Comparison of ENCODE assay signal across 23 mouse cellular contexts in genomic region chr4:132490273-132491010, GRCm38 (mm10). TPM values are rescaled to one million over a fixed set of nuclear protein-coding genes. Genes with fewer than 3 reads are reported as not detected.
DNase-seq lines count a peak whose midpoint lies in the region; ATAC-seq and TF ChIP-seq lines count a peak whose summit lies in the region.
"Had no signal": no experiment of that assay in that cellular context is flagged by ENCODE, and none has a peak within 500 bp of the region (broad histone marks: within the 10 kb centered on the region; RNA-seq: fewer than 3 reads in every experiment).

No protein-coding gene starts in this region.

- peaks cover 39 to 48% of the 10 kb centered on the region in 2 experiments for H3K36me3 ChIP-seq in CH12.LX (replicated peaks in 1 of 2; ENCODE audit: control insufficient read depth in 1 of 2, insufficient read depth in 1 of 2, low read length in 1 of 2)
- H3K36me3 ChIP-seq in embryonic facial prominence, embryonic 10.5 days (replicated peaks), result peaks cover 35% of the 10 kb centered on the region
- 0 out of 2 replicates have a peak, but pooled peaks cover 2% of the 10 kb centered on the region for H3K36me3 ChIP-seq in heart, embryonic 11.5 days (ENCODE audit: control insufficient read depth, insufficient read depth, low read length)
- peaks cover 2% of the 10 kb centered on the region; the same call in 1 of the 2 replicates for H3K36me3 ChIP-seq in liver, embryonic 11.5 days (ENCODE audit: control insufficient read depth, insufficient read depth, low read length)

- dilution Hi-C loops in CH12.LX (cut with MboI; ENCODE audit: extremely low pct_ligation_motif_present, extremely low pct_unique_long_range_greater_than_20kb, low sequenced_read_pairs), result no loop called here

- H3K4me3 ChIP-seq in CH12.LX (replicated peaks in 1 of 3; ENCODE audit: low read depth in 2 of 3, low read length in 2 of 3, poor library complexity in 1 of 3), result no peak overlapping the region
- no peak overlapping the region for H3K4me3 ChIP-seq in brown adipose tissue, adult 24 weeks (ENCODE audit: insufficient read depth, low read depth, low read length)
- H3K4me3 ChIP-seq in embryonic facial prominence, embryonic 10.5 days, result no peak overlapping the region
- H3K4me3 ChIP-seq in heart, embryonic 11.5 days (ENCODE audit: low read depth, low read length), result no peak overlapping the region
- no peak overlapping the region for H3K4me3 ChIP-seq in liver, embryonic 11.5 days (ENCODE audit: low read depth, low read length)
- H3K4me3 ChIP-seq: forebrain, embryonic 13.5 days; gastrocnemius, adult 2 months; hindbrain, embryonic 13.5 days had no signal

- no peak overlapping the region for H3K27ac ChIP-seq in CH12.LX (ENCODE audit: insufficient read depth, low read depth)
- H3K27ac ChIP-seq in brown adipose tissue, adult 24 weeks (replicated peaks; ENCODE audit: low read depth, low read length), result peak overlapping the region; percentile 91
- no peak overlapping the region for H3K27ac ChIP-seq in embryonic facial prominence, embryonic 10.5 days (replicated peaks)
- no peak overlapping the region for H3K27ac ChIP-seq in heart, embryonic 11.5 days (ENCODE audit: low read depth, low read length)
- no peak overlapping the region for H3K27ac ChIP-seq in liver, embryonic 11.5 days (ENCODE audit: low read depth, low read length)
- H3K27ac ChIP-seq: forebrain, embryonic 13.5 days; gastrocnemius, adult 2 months; hindbrain, embryonic 13.5 days; hindbrain, postnatal 0 days had no signal

- in situ Hi-C loops in CH12.LX (cut with MboI; ENCODE audit: low pct_ligation_motif_present, low pct_unique_long_range_greater_than_20kb, low sequenced_read_pairs), result no loop called here

- 92% methylated on average over 15 of the region's 15 CpGs for WGBS in embryonic facial prominence, embryonic 10.5 days
- WGBS in heart, embryonic 11.5 days (ENCODE audit: insufficient replicate concordance), result 82% methylated on average over 15 of the region's 15 CpGs
- WGBS in liver, embryonic 11.5 days, result 78% methylated on average over 15 of the region's 15 CpGs

- no peak overlapping the region for H3K9ac ChIP-seq in CH12.LX (ENCODE audit: insufficient read depth, low read depth)
- H3K9ac ChIP-seq in heart, embryonic 11.5 days (ENCODE audit: low read depth, low read length), result no peak overlapping the region
- H3K9ac ChIP-seq in liver, embryonic 11.5 days (ENCODE audit: low read depth, low read length), result no peak overlapping the region
- H3K9ac ChIP-seq: forebrain, embryonic 13.5 days; forebrain, postnatal 0 days; hindbrain, embryonic 13.5 days had no signal

- TF ChIP-seq POLR2A in CH12.LX (IDR thresholded peaks at IDR 0.05; ENCODE audit: low read depth, low read length), result 0 out of 2 replicates have a peak, but pooled peaks have one; percentile 2

- ATAC-seq in megakaryocyte progenitor cell, adult 5-6 weeks (replicated peaks; ENCODE audit: poor library complexity), result peak; percentile 45
- ATAC-seq in heart, embryonic 11.5 days (replicated peaks; ENCODE audit: insufficient number of reproducible peaks, low FRiP score, low TSS enrichment), result no peak
- no peak for ATAC-seq in liver, embryonic 11.5 days (replicated peaks; ENCODE audit: low FRiP score)
- ATAC-seq: CD4-positive, CD25-positive, alpha-beta regulatory T cell, adult 4 months; forebrain, embryonic 13.5 days; forebrain, postnatal 0 days; hindbrain, postnatal 0 days had no signal

- H3K9me3 ChIP-seq in CH12.LX (replicated peaks; ENCODE audit: low read length), result no peaks in the 10 kb centered on the region
- H3K9me3 ChIP-seq in embryonic facial prominence, embryonic 10.5 days, result no peaks in the 10 kb centered on the region
- H3K9me3 ChIP-seq in heart, embryonic 11.5 days (replicated peaks; ENCODE audit: control insufficient read depth, low read length), result no peaks in the 10 kb centered on the region
- H3K9me3 ChIP-seq in liver, embryonic 11.5 days (ENCODE audit: control insufficient read depth, low read length), result no peaks in the 10 kb centered on the region
- H3K9me3 ChIP-seq: forebrain, embryonic 13.5 days; hindbrain, embryonic 13.5 days had no signal

- no peaks in the 10 kb centered on the region for H3K79me2 ChIP-seq in CH12.LX (replicated peaks; ENCODE audit: control insufficient read depth, extremely low read depth, insufficient read depth, poor library complexity, severe bottlenecking)

- no peak for TF ChIP-seq EP300 in CH12.LX (IDR thresholded peaks at IDR 0.05; ENCODE audit: low read length)

- H3K27me3 ChIP-seq in CH12.LX (replicated peaks), result no peaks in the 10 kb centered on the region
- no peaks in the 10 kb centered on the region for H3K27me3 ChIP-seq in embryonic facial prominence, embryonic 10.5 days (replicated peaks; ENCODE audit: low read depth, poor library complexity, severe bottlenecking)
- H3K27me3 ChIP-seq in heart, embryonic 11.5 days (ENCODE audit: control insufficient read depth, insufficient read depth, low read length), result no peaks in the 10 kb centered on the region
- no peaks in the 10 kb centered on the region for H3K27me3 ChIP-seq in liver, embryonic 11.5 days (replicated peaks; ENCODE audit: control insufficient read depth, insufficient read depth, low read length)
- H3K27me3 ChIP-seq: forebrain, embryonic 13.5 days; hindbrain, embryonic 13.5 days had no signal

- no peak for TF ChIP-seq CTCF in CH12.LX (conservative IDR thresholded peaks at IDR 0.05 in 1 of 2, IDR thresholded peaks at IDR 0.05 in 1 of 2; ENCODE audit: low read depth in 2 of 2, low read length in 2 of 2)

- peak; percentile 95 for DNase-seq in 416B (ENCODE audit: low read depth)
- DNase-seq in CH12.LX (ENCODE audit: extremely low read depth), result no peak
- no peak for DNase-seq in embryonic facial prominence, embryonic 10.5 days (ENCODE audit: low spot score)
- DNase-seq in liver, embryonic 11.5 days (ENCODE audit: low spot score), result no peak
- DNase-seq: adrenal gland, adult 2 months; adrenal gland, postnatal 25 days; B cell, adult 2 months; cerebellum, adult 11 months; cerebellum, adult 8-10 months; cerebellum, postnatal 25 days; forebrain, postnatal 0 days; gastrocnemius, adult 2 months; gastrocnemius, postnatal 25 days; heart, adult 11 months; heart, postnatal 10 days; heart, postnatal 4 days had no signal

- no peak overlapping the region for H3K4me2 ChIP-seq in CH12.LX (ENCODE audit: insufficient read depth, low read depth, poor library complexity, severe bottlenecking)
- no peak overlapping the region for H3K4me2 ChIP-seq in heart, embryonic 11.5 days
- no peak overlapping the region for H3K4me2 ChIP-seq in liver, embryonic 11.5 days
- H3K4me2 ChIP-seq: forebrain, embryonic 13.5 days; hindbrain, embryonic 13.5 days had no signal

- TF ChIP-seq RAD21 in CH12.LX (IDR thresholded peaks at IDR 0.05; ENCODE audit: low read depth, low read length), result no peak

- peaks cover 0 to 13% of the 10 kb centered on the region in 2 experiments; a peak in 2 of 4 replicates for H3K4me1 ChIP-seq in CH12.LX (ENCODE audit: control insufficient read depth in 1 of 2, insufficient read depth in 2 of 2)
- H3K4me1 ChIP-seq in brown adipose tissue, adult 24 weeks (ENCODE audit: control insufficient read depth, insufficient read depth, insufficient read length, low read length), result peaks cover 14% of the 10 kb centered on the region
- peaks cover 13% of the 10 kb centered on the region for H3K4me1 ChIP-seq in embryonic facial prominence, embryonic 10.5 days
- no peaks in the 10 kb centered on the region for H3K4me1 ChIP-seq in heart, embryonic 11.5 days (ENCODE audit: control insufficient read depth, insufficient read depth, low read length)
- H3K4me1 ChIP-seq in liver, embryonic 11.5 days (replicated peaks; ENCODE audit: control insufficient read depth, insufficient read depth, low read length), result peaks cover 3% of the 10 kb centered on the region; the same call in 1 of the 2 replicates

RNA-seq across cellular contexts. Expression of gene Sesn2, which starts 19.9 kb away (rescaled TPM):
- total RNA-seq in CH12.LX (2012; rRNA removed), result 44.3 and 68.1 TPM in 2 replicates
- 35.4 and 35.6 TPM in 2 replicates for total RNA-seq in CH12.LX (2014; rRNA removed)
- polyA plus RNA-seq in CH12.LX (2012; ENCODE audit: insufficient read length, low read depth), result 31.5 and 40.1 TPM in 2 replicates
- polyA plus RNA-seq in brown adipose tissue, adult 24 weeks (2012; ENCODE audit: insufficient read depth, insufficient read length, missing spikeins), result 10.1 and 14.5 TPM in 2 replicates
- total RNA-seq in megakaryocyte progenitor cell, adult 5-6 weeks (2015), result 2.4 and 3.4 TPM in 2 replicates
- 2.6 and 3.0 TPM in 2 replicates for total RNA-seq in megakaryocyte progenitor cell, adult 5-6 weeks (2017)
- polyA plus RNA-seq in embryonic facial prominence, embryonic 10.5 days (2016; fragmentation: Nextera tagmentation; extraction: Ambion mirVana), result 12.3 and 13.3 TPM in 2 replicates
- 4.1 and 6.2 TPM in 2 replicates for polyA plus RNA-seq in heart, embryonic 11.5 days (2014; fragmentation: Nextera tagmentation; extraction: Ambion mirVana)
- polyA plus RNA-seq in liver, embryonic 11.5 days (2014; fragmentation: Nextera tagmentation; extraction: Ambion mirVana), result 10.2 and 10.5 TPM in 2 replicates

RNA-seq across cellular contexts. Expression of gene Med18, which starts 26.7 kb away (rescaled TPM):
- total RNA-seq in CH12.LX (2012; rRNA removed) (17.6 and 20.9 TPM in 2 replicates), CH12.LX (2014; rRNA removed) (13.9 and 15.5 TPM in 2 replicates)
- polyA plus RNA-seq in CH12.LX (2012; ENCODE audit: insufficient read length, low read depth), result 12.7 TPM in 2 replicates
- 2.1 and 3.4 TPM in 2 replicates for polyA plus RNA-seq in brown adipose tissue, adult 24 weeks (2012; ENCODE audit: insufficient read depth, insufficient read length, missing spikeins)
- 11.1 and 18.4 TPM in 2 replicates for total RNA-seq in megakaryocyte progenitor cell, adult 5-6 weeks (2015)
- 10.9 and 16.9 TPM in 2 replicates for total RNA-seq in megakaryocyte progenitor cell, adult 5-6 weeks (2017)
- 37.0 and 41.7 TPM in 2 replicates for polyA plus RNA-seq in embryonic facial prominence, embryonic 10.5 days (2016; fragmentation: Nextera tagmentation; extraction: Ambion mirVana)
- 12.4 and 17.4 TPM in 2 replicates for polyA plus RNA-seq in heart, embryonic 11.5 days (2014; fragmentation: Nextera tagmentation; extraction: Ambion mirVana)
- polyA plus RNA-seq in liver, embryonic 11.5 days (2014; fragmentation: Nextera tagmentation; extraction: Ambion mirVana), result 24.6 and 24.7 TPM in 2 replicates

RNA-seq across cellular contexts. Expression of gene Atpif1, which starts 43.0 kb away (rescaled TPM):
- total RNA-seq in CH12.LX (2012; rRNA removed), result 263 and 292 TPM in 2 replicates
- total RNA-seq in CH12.LX (2014; rRNA removed), result 342 and 353 TPM in 2 replicates
- 397 TPM in 2 replicates for polyA plus RNA-seq in CH12.LX (2012; ENCODE audit: insufficient read length, low read depth)
- polyA plus RNA-seq in brown adipose tissue, adult 24 weeks (2012; ENCODE audit: insufficient read depth, insufficient read length, missing spikeins), result 42.9 and 57.3 TPM in 2 replicates
- total RNA-seq in megakaryocyte progenitor cell, adult 5-6 weeks (2015), result 678 and 715 TPM in 2 replicates
- total RNA-seq in megakaryocyte progenitor cell, adult 5-6 weeks (2017), result 1,407 and 1,519 TPM in 2 replicates
- polyA plus RNA-seq in embryonic facial prominence, embryonic 10.5 days (2016; fragmentation: Nextera tagmentation; extraction: Ambion mirVana), result 1,009 and 1,074 TPM in 2 replicates
- polyA plus RNA-seq in heart, embryonic 11.5 days (2014; fragmentation: Nextera tagmentation; extraction: Ambion mirVana), result 1,210 and 1,262 TPM in 2 replicates
- 1,813 and 1,952 TPM in 2 replicates for polyA plus RNA-seq in liver, embryonic 11.5 days (2014; fragmentation: Nextera tagmentation; extraction: Ambion mirVana)

RNA-seq across cellular contexts. Expression of gene Dnajc8, which starts 44.9 kb away (rescaled TPM):
- 117 and 129 TPM in 2 replicates for total RNA-seq in CH12.LX (2012; rRNA removed)
- 187 and 189 TPM in 2 replicates for total RNA-seq in CH12.LX (2014; rRNA removed)
- polyA plus RNA-seq in CH12.LX (2012; ENCODE audit: insufficient read length, low read depth), result 319 and 325 TPM in 2 replicates
- 62.3 and 81.0 TPM in 2 replicates for polyA plus RNA-seq in brown adipose tissue, adult 24 weeks (2012; ENCODE audit: insufficient read depth, insufficient read length, missing spikeins)
- total RNA-seq in megakaryocyte progenitor cell, adult 5-6 weeks (2015), result 134 and 147 TPM in 2 replicates
- 416 and 463 TPM in 2 replicates for total RNA-seq in megakaryocyte progenitor cell, adult 5-6 weeks (2017)
- polyA plus RNA-seq in embryonic facial prominence, embryonic 10.5 days (2016; fragmentation: Nextera tagmentation; extraction: Ambion mirVana), result 222 TPM in 2 replicates
- polyA plus RNA-seq in heart, embryonic 11.5 days (2014; fragmentation: Nextera tagmentation; extraction: Ambion mirVana), result 157 and 162 TPM in 2 replicates
- polyA plus RNA-seq in liver, embryonic 11.5 days (2014; fragmentation: Nextera tagmentation; extraction: Ambion mirVana), result 241 and 245 TPM in 2 replicates
